Mouse (Mus musculus) forelimb bud, embryonic 11.5 days (tissue): Measurements from ENCODE around the gene Ppm1l.

ENCODE experiments used
- DNase-seq: peaks from one replicate; pipeline ENCODE4 v3.0.0-alpha.2; 2012; ENCODE audit warnings: low read depth, low spot score

Ppm1l gene

GRCm38 (mm10) chr3:69489669-69490068 is 173.0 kb downstream of the Ppm1l start:
- DNase-seq = no peak

GRCm38 (mm10) chr3:69490981-69491681 is 174.5 kb downstream of the Ppm1l start:
- DNase-seq = no peak

GRCm38 (mm10) chr3:69494233-69495010 is 177.8 kb downstream of the Ppm1l start:
- DNase-seq = no peak

- DNase-seq = no peak
Measured at GRCm38 (mm10) chr3:69497178-69497577, 180.5 kb downstream of the Ppm1l start.

DNA sequence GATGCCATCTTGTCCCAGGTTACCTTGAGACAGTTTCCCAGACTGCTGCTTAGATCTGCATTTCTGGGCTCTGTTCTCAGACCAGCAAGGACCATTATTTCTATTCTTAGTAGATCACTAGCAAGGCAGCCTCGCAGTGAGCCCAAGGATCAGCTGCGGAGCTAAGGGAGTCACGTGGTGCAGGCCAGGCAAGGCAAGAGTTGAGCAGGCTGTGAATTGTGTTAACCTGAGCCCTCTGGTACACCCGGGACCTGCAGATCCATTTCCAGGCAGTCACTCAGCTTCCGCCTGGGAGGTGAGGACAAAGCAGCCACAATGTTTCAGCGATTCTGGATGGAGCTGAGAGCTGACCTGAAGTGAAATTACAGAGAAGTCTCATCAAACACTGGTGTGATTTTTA is 185.3 kb downstream of the Ppm1l start:
- no peak for DNase-seq

- DNase-seq = no peak
Measured at GRCm38 (mm10) chr3:69502527-69502926, 185.9 kb downstream of the Ppm1l start.

DNA sequence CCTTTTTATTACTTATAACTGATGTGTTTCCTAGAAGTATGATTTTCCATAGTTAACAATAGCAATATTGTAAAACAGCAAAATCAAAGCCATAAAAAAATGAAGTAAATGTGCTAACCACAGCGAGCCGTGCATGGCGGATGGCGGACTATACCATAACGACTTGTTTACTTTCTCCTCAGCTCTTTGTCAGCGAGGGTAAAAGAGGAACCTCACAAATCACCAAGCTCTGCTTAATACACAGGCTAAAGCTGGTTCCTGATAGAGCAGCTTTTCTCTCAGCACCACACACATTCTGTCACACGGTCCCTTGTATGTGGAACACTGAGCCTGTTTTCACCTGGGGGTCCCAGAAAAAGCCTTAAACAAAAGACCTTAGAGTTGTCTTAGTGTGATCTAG is 188.4 kb downstream of the Ppm1l start:
- DNase-seq = no peak

DNA sequence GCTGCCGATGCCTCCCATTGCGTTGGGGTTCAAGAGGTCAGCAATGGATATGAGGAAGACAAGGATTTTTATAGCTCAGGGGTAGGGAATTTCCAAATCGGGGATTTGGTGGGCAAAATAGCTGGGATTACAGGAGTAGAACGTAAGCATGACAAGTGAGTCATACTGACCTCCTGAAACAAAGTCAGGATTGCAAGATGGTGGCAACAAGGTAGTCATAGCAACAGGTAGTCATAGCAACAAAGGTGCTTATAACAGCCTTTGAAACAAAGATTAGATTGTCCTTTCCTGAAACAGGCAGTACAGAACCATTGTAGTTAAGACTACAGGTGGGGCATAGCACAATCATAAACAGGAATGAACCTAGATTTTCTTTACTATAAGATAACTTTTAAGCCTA is 189.7 kb downstream of the Ppm1l start:
- DNase-seq = no peak

DNA sequence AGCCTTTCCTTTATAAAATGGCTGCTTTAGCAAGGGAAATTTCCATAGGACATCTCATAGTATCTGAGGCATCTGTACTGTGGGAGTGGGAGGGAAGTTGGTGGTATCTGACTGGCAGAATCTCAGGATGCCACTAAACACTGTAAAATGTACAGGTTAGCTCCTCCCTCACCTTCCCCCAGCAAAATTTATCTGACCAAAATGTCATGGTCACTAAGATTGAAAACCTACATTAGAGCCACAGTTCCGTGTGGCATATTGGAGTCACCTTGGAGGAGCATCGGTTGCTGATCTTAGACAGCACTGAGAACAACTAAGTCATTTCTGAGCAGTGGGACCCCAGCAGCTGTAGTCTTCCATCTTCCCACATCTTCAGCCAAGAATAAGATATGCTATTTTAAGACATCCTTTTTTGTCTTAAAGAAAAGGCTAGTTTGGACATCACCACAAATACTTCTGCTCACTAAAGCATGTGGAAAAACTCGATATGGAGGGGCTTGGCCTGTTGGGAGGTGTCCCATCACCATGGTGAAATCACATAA is 192.8 kb downstream of the Ppm1l start:
- no peak for DNase-seq

GRCm38 (mm10) chr3:69511881-69512280 is 195.2 kb downstream of the Ppm1l start:
- DNase-seq = no peak

GRCm38 (mm10) chr3:69512402-69512801 is 195.7 kb downstream of the Ppm1l start:
- DNase-seq = no peak

- DNase-seq = no peak
Measured at GRCm38 (mm10) chr3:69515730-69516350, 199.2 kb downstream of the Ppm1l start.

DNA sequence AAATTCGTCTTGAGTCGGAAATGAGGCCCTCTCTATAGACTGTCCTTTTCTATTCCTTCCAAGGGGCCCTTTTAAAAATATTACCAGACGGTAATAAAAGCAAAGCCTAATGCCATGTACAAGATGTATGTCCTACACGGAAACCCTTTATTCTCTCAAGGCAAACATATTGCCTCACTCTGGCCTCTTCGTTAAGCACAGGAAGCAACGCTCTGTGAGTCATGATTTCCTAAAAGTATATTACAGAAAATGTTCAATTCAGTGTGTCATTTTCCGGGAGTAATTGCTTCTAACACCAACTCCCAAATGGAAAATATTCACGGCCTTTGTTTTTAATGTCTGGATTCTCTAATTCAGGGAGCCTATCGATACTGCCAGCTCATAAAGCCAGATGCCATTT is 202.5 kb downstream of the Ppm1l start:
- DNase-seq = no peak

- peak; percentile 54 for DNase-seq
Measured at GRCm38 (mm10) chr3:69519789-69520558, 203.3 kb downstream of the Ppm1l start.

DNA sequence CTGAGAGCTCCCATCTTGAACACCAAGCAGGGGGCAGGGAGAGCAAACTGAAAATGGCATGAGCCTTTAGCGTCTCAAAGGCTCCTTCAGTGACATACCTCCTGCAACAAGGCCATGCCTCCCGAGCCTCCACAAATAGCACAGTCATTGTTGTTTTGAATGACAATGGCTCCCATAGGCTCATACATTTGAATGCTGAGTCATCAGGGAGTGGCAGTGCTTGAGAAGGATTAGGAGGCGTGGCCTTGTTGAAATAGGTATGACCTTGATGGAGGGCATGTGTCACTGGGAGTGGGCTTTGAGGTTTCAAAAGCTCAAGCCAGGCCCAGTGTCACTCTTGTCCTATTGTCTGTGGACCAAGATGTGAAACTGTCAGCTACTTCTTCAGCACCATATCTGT is 205.6 kb downstream of the Ppm1l start:
- no peak for DNase-seq

GRCm38 (mm10) chr3:69524356-69525071 is 207.9 kb downstream of the Ppm1l start:
- no peak for DNase-seq

DNA sequence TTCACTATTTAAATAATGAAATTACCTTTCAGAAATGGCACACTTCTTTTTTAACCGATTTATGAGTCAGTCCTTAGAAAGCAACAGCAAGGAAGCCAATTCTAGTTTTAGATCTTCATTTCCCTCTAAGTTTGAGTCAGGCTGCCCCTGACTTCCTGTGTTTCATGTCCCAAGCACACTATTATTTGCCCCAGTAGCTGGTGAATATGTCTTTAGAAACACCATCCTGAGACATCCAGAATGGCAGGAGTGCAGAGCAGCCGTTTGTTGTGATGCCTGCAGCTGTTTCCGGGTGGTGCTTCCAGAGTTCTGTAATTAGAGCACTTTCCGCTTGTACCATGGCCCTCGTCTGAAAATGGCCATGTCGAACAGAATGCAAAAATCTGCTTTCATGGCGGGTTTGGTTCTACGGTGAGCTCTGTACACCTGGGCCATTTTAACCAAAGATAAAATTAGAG is 208.4 kb downstream of the Ppm1l start:
- DNase-seq = no peak

DNA sequence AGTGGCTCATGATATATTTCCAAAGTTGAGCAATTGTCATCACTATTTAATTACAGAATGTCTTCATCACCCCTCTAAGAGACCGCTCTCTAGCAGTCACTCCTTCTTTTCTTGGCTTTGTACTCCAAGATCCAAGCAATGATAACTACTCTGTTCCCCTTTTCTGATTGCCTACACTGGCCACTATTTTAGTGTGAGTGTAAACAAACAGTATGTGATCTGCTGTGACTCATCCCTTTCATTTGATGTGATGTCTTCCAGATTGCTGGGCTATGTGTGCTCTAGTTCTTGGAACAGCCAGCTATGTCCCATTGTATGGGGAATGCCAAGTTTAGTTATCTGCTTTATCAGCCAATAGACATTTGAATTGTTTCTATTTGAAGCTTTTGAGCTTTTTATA is 210.7 kb downstream of the Ppm1l start:
- DNase-seq = no peak

- no peak for DNase-seq
Measured at GRCm38 (mm10) chr3:69529576-69529975, 212.9 kb downstream of the Ppm1l start.

GRCm38 (mm10) chr3:69531511-69531910 is 214.8 kb downstream of the Ppm1l start:
- DNase-seq = no peak

DNA sequence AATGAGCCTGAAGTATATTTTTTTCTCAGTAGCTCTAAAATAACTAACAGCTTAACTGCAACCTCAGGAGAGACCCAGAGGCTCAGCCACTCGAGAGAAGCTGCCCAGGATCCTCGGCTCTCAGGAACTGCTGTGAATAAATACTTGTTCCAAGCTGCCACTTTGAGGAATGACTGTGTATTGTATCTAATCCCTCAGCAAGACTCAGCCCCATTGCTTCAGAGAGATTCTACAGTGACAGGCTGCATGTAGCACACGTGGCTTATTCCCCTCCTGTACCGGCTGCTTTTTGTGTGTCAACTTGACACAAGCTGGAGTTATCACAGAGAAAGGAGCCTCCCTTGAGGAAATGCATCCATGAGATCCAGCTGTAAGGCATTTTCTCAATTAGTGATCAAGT is 216.0 kb downstream of the Ppm1l start:
- no peak for DNase-seq
